Mouse (Mus musculus) hindbrain, embryonic 13.5 days (tissue): ENCODE results near the gene Slamf1. TPM values are rescaled to one million over a fixed set of nuclear protein-coding genes. Genes with fewer than 3 reads are reported as not detected.

Experiments
- ATAC-seq: fragments of 200-750 bp; cut with Nextera tagmentation; 2 replicates; pipeline ENCODE4 v1.8.0; 2017; ENCODE audit warnings: moderate TSS enrichment; ENCODE audit not compliant: low FRiP score
- H3K27ac ChIP-seq: fragments of 300-500 bp; sonication (generic); 2 replicates; pipeline ENCODE4 v1.5.1; 2015; ENCODE audit warnings: inconsistent platforms, mild to moderate bottlenecking, moderate library complexity
- H3K27me3 ChIP-seq: fragments of 300-500 bp; sonication (generic); 2 replicates; pipeline ENCODE4 v1.6.1; 2015; ENCODE audit warnings: mild to moderate bottlenecking, inconsistent platforms
- H3K36me3 ChIP-seq: fragments of 300-500 bp; sonication (generic); 2 replicates; pipeline ENCODE4 v1.6.1; 2015; ENCODE audit warnings: mild to moderate bottlenecking, inconsistent platforms
- H3K4me1 ChIP-seq: fragments of 300-500 bp; sonication (generic); replicated peaks from 2 replicates; pipeline ENCODE4 v1.6.1; 2015; ENCODE audit warnings: inconsistent platforms
- H3K4me2 ChIP-seq: fragments of 300-500 bp; sonication (generic); 2 replicates; pipeline ENCODE4 v1.6.1; 2015; ENCODE audit warnings: inconsistent platforms, mild to moderate bottlenecking, moderate library complexity
- H3K4me3 ChIP-seq: fragments of 300-500 bp; sonication (generic); 2 replicates; pipeline ENCODE4 v1.5.1; 2015; ENCODE audit warnings: mild to moderate bottlenecking, inconsistent platforms
- H3K9ac ChIP-seq: fragments of 300-500 bp; sonication (generic); 2 replicates; pipeline ENCODE4 v1.6.1; 2015; ENCODE audit warnings: mild to moderate bottlenecking, inconsistent platforms
- H3K9me3 ChIP-seq: fragments of 300-500 bp; sonication (generic); 2 replicates; pipeline ENCODE4 v1.6.1; 2016; ENCODE audit warnings: inconsistent platforms
- WGBS: fragments of 180-500 bp; shearing (Covaris S2); methylation state at CpG from one replicate; pipeline ENCODE4 v1.1.7; 2015; 5-methylcytosine and 5-hydroxymethylcytosine counted together
- polyA plus RNA-seq: library from polyadenylated mRNA; unstranded; fragments of >200 nt; fragmentation: Nextera tagmentation; extraction: Ambion mirVana; gene quantifications from 2 replicates; pipeline ENCODE4 v1.2.1, GENCODE M21; 2015

The Slamf1 gene
- polyA plus RNA-seq, 1 experiment from 2014 or later: 0.40 TPM

- H3K27me3 ChIP-seq: no peaks in the 10 kb centered on the region
- no peak for ATAC-seq
- H3K4me1 ChIP-seq: no peaks in the 10 kb centered on the region
- H3K4me3 ChIP-seq: no peak overlapping the region
- no peak overlapping the region for H3K4me2 ChIP-seq
- no peaks in the 10 kb centered on the region for H3K36me3 ChIP-seq
- no peak overlapping the region for H3K9ac ChIP-seq
- H3K27ac ChIP-seq: no peak overlapping the region
- 24% methylated on average over 1 of the region's 1 CpGs for WGBS
- no peaks in the 10 kb centered on the region for H3K9me3 ChIP-seq
These were observed 54.4 kb downstream of the Slamf1 start for GRCm38 (mm10) chr1:171821331-171821730.

GRCm38 (mm10) chr1:171825462-171825861 is 58.5 kb downstream of the Slamf1 start:
- Histone ChIP-seq H3K36me3 (no peaks in the 10 kb centered on the region), H3K27ac (no peak overlapping the region), H3K9ac (no peak overlapping the region), H3K4me1 (no peaks in the 10 kb centered on the region), H3K9me3 (no peaks in the 10 kb centered on the region), H3K4me3 (no peak overlapping the region), H3K27me3 (no peaks in the 10 kb centered on the region), H3K4me2 (no peak overlapping the region)
- no peak for ATAC-seq
- WGBS: 32% methylated on average over 4 of the region's 4 CpGs

DNA sequence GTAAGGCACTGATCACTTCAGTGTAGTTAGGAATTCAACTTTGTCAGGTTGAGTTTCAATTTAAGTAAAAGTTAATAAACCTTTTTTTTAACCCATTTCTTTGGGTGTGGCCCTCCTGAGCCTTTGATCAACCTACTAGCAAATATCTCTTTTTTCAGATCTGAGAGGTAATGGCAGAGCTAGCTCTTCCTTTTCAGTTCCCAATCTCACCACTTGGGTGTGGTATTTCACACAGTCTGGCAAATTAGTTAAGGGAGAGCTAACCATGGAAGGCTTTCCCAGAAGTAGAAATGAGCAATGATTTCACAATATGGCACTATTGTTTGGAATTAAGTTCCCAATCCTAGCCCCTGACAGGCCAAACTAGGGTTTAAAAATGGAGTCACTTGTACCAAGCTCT is 59.2 kb downstream of the Slamf1 start:
- no peak overlapping the region for H3K4me3 ChIP-seq
- ATAC-seq: no peak
- H3K4me2 ChIP-seq: no peak overlapping the region
- H3K36me3 ChIP-seq: no peaks in the 10 kb centered on the region
- no peak overlapping the region for H3K9ac ChIP-seq
- no peaks in the 10 kb centered on the region for H3K27me3 ChIP-seq
- H3K9me3 ChIP-seq: no peaks in the 10 kb centered on the region
- H3K27ac ChIP-seq: no peak overlapping the region
- no peaks in the 10 kb centered on the region for H3K4me1 ChIP-seq

GRCm38 (mm10) chr1:171827674-171828073 is 60.7 kb downstream of the Slamf1 start:
- Histone ChIP-seq H3K9ac (no peak overlapping the region), H3K9me3 (no peaks in the 10 kb centered on the region), H3K27ac (no peak overlapping the region), H3K4me2 (no peak overlapping the region), H3K36me3 (no peaks in the 10 kb centered on the region), H3K4me1 (no peaks in the 10 kb centered on the region), H3K4me3 (no peak overlapping the region), H3K27me3 (no peaks in the 10 kb centered on the region)
- ATAC-seq: no peak

GRCm38 (mm10) chr1:171839488-171839887 is 72.6 kb downstream of the Slamf1 start, which contains the start of gene Cd84:
TSS of gene Cd84 (plus strand) at chr1:171839697.
- WGBS: 89% methylated on average over 3 of the region's 3 CpGs
- Histone ChIP-seq H3K27me3 (no peaks in the 10 kb centered on the region), H3K9me3 (no peaks in the 10 kb centered on the region), H3K4me1 (no peaks in the 10 kb centered on the region), H3K4me2 (no peak within 1 kb of the TSS), H3K36me3 (no peaks in the 10 kb centered on the region), H3K9ac (no peak within 1 kb of the TSS), H3K4me3 (no peak within 1 kb of the TSS), H3K27ac (no peak within 1 kb of the TSS)
- no peak for ATAC-seq

DNA sequence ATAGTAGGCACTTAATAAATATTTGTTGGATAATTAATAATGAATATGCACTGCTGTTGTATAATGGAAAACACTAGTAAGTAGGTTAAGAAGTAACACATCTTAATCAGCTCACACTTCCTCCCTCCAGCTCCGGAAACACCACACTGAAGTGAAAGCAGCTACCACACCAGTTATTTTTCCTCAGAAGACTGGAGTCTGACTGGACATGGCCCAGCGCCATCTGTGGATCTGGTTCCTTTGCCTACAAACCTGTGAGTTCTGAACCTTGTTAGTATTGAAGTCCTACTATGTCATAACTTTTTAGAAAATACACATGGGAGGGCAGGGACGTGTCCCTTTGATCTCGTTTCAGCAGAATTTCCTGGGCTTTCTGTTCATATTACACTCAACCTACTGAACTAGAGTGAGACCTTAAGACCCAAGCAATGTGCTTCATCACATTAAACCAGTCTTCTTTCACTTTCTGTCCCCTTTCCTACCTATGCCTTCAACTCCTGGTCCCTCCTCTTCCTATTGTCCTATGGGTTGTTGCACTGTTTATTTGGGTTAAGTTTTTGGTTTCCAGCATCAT is 73.6 kb downstream of the Slamf1 start:
- H3K9ac ChIP-seq: no peak overlapping the region
- H3K27ac ChIP-seq: no peak overlapping the region
- H3K4me2 ChIP-seq: no peak overlapping the region
- H3K4me1 ChIP-seq: no peaks in the 10 kb centered on the region
- no peaks in the 10 kb centered on the region for H3K9me3 ChIP-seq
- ATAC-seq: no peak
- H3K4me3 ChIP-seq: no peak overlapping the region
- WGBS: 90% methylated on average over 4 of the region's 4 CpGs
- H3K27me3 ChIP-seq: no peaks in the 10 kb centered on the region
- no peaks in the 10 kb centered on the region for H3K36me3 ChIP-seq

GRCm38 (mm10) chr1:171845035-171845754 is 78.3 kb downstream of the Slamf1 start:
- Histone ChIP-seq H3K27ac (no peak overlapping the region), H3K9me3 (no peaks in the 10 kb centered on the region), H3K9ac (no peak overlapping the region), H3K4me3 (no peak overlapping the region), H3K4me2 (no peak overlapping the region), H3K4me1 (no peaks in the 10 kb centered on the region), H3K27me3 (no peaks in the 10 kb centered on the region), H3K36me3 (no peaks in the 10 kb centered on the region)
- WGBS: 78% methylated on average over 5 of the region's 5 CpGs
- ATAC-seq: no peak

- no peaks in the 10 kb centered on the region for H3K27me3 ChIP-seq
- ATAC-seq: no peak
- H3K27ac ChIP-seq: no peak overlapping the region
- no peaks in the 10 kb centered on the region for H3K4me1 ChIP-seq
- H3K36me3 ChIP-seq: no peaks in the 10 kb centered on the region
- no peak overlapping the region for H3K9ac ChIP-seq
- no peaks in the 10 kb centered on the region for H3K9me3 ChIP-seq
- H3K4me2 ChIP-seq: no peak overlapping the region
- H3K4me3 ChIP-seq: no peak overlapping the region
These were observed 81.3 kb downstream of the Slamf1 start for GRCm38 (mm10) chr1:171848201-171848600.

GRCm38 (mm10) chr1:171848757-171849156 is 81.8 kb downstream of the Slamf1 start:
- no peak for ATAC-seq
- Histone ChIP-seq H3K4me1 (no peaks in the 10 kb centered on the region), H3K9me3 (no peaks in the 10 kb centered on the region), H3K27ac (no peak overlapping the region), H3K36me3 (no peaks in the 10 kb centered on the region), H3K4me2 (no peak overlapping the region), H3K9ac (no peak overlapping the region), H3K27me3 (no peaks in the 10 kb centered on the region), H3K4me3 (no peak overlapping the region)
- WGBS: 88% methylated on average over 4 of the region's 4 CpGs

- no peaks in the 10 kb centered on the region for H3K27me3 ChIP-seq
- H3K9me3 ChIP-seq: no peaks in the 10 kb centered on the region
- no peak for ATAC-seq
- H3K4me3 ChIP-seq: no peak overlapping the region
- no peak overlapping the region for H3K27ac ChIP-seq
- no peak overlapping the region for H3K4me2 ChIP-seq
- no peaks in the 10 kb centered on the region for H3K36me3 ChIP-seq
- 91% methylated on average over 5 of the region's 5 CpGs for WGBS
- no peak overlapping the region for H3K9ac ChIP-seq
- no peaks in the 10 kb centered on the region for H3K4me1 ChIP-seq
These were observed 82.5 kb downstream of the Slamf1 start for GRCm38 (mm10) chr1:171849454-171849853.

Other genes with a start within 250 kb of the Slamf1 start
- gene Itln1, start 231.8 kb upstream of the Slamf1 start, polyA plus RNA-seq: not detected in 2 replicates
- gene Cd244a, start 207.9 kb upstream of the Slamf1 start, polyA plus RNA-seq: 0.04 TPM in 1 of 2 replicates, not detected in the other
- 0.16 TPM in 1 of 2 replicates, not detected in the other for gene Ly9, start 159.7 kb upstream of the Slamf1 start, polyA plus RNA-seq
- not detected in 2 replicates for gene Slamf7, start 114.1 kb upstream of the Slamf1 start, polyA plus RNA-seq
- gene Cd48, start 85.1 kb upstream of the Slamf1 start, polyA plus RNA-seq: 1.1 and 1.2 TPM in 2 replicates
- 0.89 and 1.1 TPM in 2 replicates for gene Cd84, start 72.6 kb downstream of the Slamf1 start, polyA plus RNA-seq
- not detected in 2 replicates for gene Gm10521, start 128.5 kb downstream of the Slamf1 start, polyA plus RNA-seq
- not detected in 2 replicates for gene Slamf6, start 150.4 kb downstream of the Slamf1 start, polyA plus RNA-seq